Mouse (Mus musculus) ES-E14 (cell line): ENCODE results near the gene Uckl1. TPM values are rescaled to one million over a fixed set of nuclear protein-coding genes. Genes with fewer than 3 reads are reported as not detected.

Experiments
- DNase-seq: peaks from one replicate; pipeline ENCODE4 v3.0.0-alpha.2; 2013; ENCODE audit warnings: low read depth, low spot score
- H3K27ac ChIP-seq: 2 replicates; pipeline ENCODE4 v1.5.1; 2012; ENCODE audit warnings: low read depth, mild to moderate bottlenecking, low read length, moderate library complexity, mixed read lengths; ENCODE audit not compliant: poor library complexity, insufficient read depth, severe bottlenecking
- H3K36me3 ChIP-seq: 2 replicates; pipeline ENCODE4 v1.6.1; 2012; ENCODE audit warnings: mild to moderate bottlenecking, low read length, moderate library complexity, mixed read lengths; ENCODE audit not compliant: control insufficient read depth, poor library complexity, insufficient read depth, severe bottlenecking
- H3K4me1 ChIP-seq, 2 experiments: fragments of 150-350 bp in 1 of 2; sonication (generic) in 1 of 2; 2 replicates each; pipeline ENCODE4 v1.6.1; 2012; ENCODE audit warnings: low read length in 2 of 2, mild to moderate bottlenecking in 1 of 2, mixed read lengths in 1 of 2; ENCODE audit not compliant: control insufficient read depth in 2 of 2, insufficient read depth in 2 of 2, poor library complexity in 1 of 2
- H3K4me3 ChIP-seq, 2 experiments: fragments of 150-350 bp in 1 of 2; sonication (generic) in 1 of 2; 2 replicates each; pipeline ENCODE4 v1.5.1; 2012; ENCODE audit warnings: low read length in 2 of 2, low read depth in 1 of 2, mild to moderate bottlenecking in 1 of 2, mixed read lengths in 1 of 2; ENCODE audit not compliant: insufficient read depth in 1 of 2, poor library complexity in 1 of 2, severe bottlenecking in 1 of 2
- H3K9ac ChIP-seq: 2 replicates; pipeline ENCODE4 v1.6.1; 2012; ENCODE audit warnings: low read depth, mild to moderate bottlenecking, low read length, mixed read lengths; ENCODE audit not compliant: poor library complexity, insufficient read depth, severe bottlenecking
- H3K9me3 ChIP-seq: fragments of 150-350 bp; sonication (generic); 2 replicates; pipeline ENCODE4 v1.6.1; 2012; ENCODE audit warnings: low read depth, mild to moderate bottlenecking, low read length; ENCODE audit not compliant: control insufficient read depth, insufficient read depth
- CHD2 ChIP-seq: IDR thresholded peaks from 2 replicates; pipeline ENCODE4 v1.6.1; 2014; ENCODE audit warnings: mild to moderate bottlenecking, low read depth, low read length, inconsistent platforms
- HCFC1 ChIP-seq: IDR thresholded peaks from 2 replicates; pipeline ENCODE4 v1.6.1; 2012; ENCODE audit warnings: low read length, inconsistent platforms, borderline replicate concordance; ENCODE audit not compliant: insufficient read depth
- MAFK ChIP-seq: IDR thresholded peaks from 2 replicates; pipeline ENCODE4 v1.6.1; 2014; ENCODE audit warnings: mild to moderate bottlenecking, low read depth, low read length, inconsistent platforms; ENCODE audit not compliant: insufficient read depth
- ZC3H11A ChIP-seq: IDR thresholded peaks from 2 replicates; pipeline ENCODE4 v1.6.1; 2012; ENCODE audit warnings: low read depth, mild to moderate bottlenecking, inconsistent platforms, low read length, borderline replicate concordance
- ZNF384 ChIP-seq: IDR thresholded peaks from 2 replicates; pipeline ENCODE4 v1.6.1; 2012; ENCODE audit warnings: low read depth, low read length, inconsistent platforms
- in situ Hi-C, 2 experiments: fragments of 600-800 bp; cut with MboI; formaldehyde crosslinking; loops; one replicate each; pipeline ENCODE4 v1.15.1; 2025; ENCODE audit warnings: low sequenced_read_pairs in 2 of 2, inconsistent platforms in 1 of 2; ENCODE audit not compliant: unreplicated experiment in 2 of 2
- total RNA-seq: library from RNA; depleted of rRNA; stranded (reverse); fragments of 300-350 nt; gene quantifications from 2 replicates; pipeline ENCODE4 v1.2.3, GENCODE M21; 2012

Uckl1 gene
- total RNA-seq, 1 experiment, result 24.0 TPM

DNA sequence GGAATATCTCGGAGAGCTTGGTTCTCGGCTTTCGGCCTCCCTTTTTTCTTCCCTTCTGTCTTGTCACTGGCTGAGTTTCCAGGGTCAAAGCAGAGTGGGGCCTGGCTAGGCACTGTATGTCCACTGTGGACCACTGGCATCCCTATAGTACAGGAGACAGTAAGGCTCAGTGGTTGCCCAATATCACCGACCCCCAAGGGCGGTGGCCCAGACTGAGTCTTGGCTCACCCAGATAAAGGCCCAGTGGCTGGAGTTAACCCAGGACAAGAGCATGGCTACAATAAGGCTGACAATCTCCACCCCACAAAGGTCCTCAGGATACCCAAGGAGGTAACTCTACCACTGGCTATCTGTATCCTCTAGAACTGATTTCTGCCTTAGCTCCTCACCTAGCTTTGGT is 5.8 kb upstream of the Uckl1 start:
- Histone ChIP-seq H3K9ac (no peak overlapping the region), H3K36me3 (peaks cover 41% of the 10 kb centered on the region), H3K9me3 (no peaks in the 10 kb centered on the region), H3K4me3 (no peak overlapping the region), H3K27ac (no peak overlapping the region), H3K4me1 (peaks cover 4 to 5% of the 10 kb centered on the region in 2 experiments; a peak in 1 of 4 replicates)
- in situ Hi-C loops, result no loop called here
- DNase-seq, result no peak
- TF ChIP-seq ZC3H11A (no peak), HCFC1 (no peak), ZNF384 (no peak), MAFK (no peak), CHD2 (no peak)

DNA sequence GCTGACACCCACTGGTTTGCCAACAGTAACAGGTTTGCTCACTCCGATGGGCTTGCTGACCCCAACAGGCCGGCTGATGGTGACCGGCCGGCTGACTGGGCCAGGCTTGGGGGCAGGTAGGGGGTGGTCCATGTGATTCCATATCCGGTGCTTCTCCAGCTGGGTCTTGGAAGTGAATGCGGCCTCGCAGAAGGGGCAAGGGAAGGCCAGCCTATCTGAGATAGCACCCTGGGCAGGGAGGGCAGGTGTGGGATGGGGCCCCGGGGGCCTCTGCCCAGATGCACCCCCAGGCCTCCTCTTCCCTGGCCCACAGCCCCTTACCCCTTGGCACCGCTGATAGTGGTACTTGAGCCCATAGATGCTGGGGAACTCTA is 5.0 kb upstream of the Uckl1 start:
- Histone ChIP-seq H3K4me1 (peaks cover 4 to 5% of the 10 kb centered on the region in 2 experiments; a peak in 1 of 4 replicates), H3K36me3 (peaks cover 44% of the 10 kb centered on the region), H3K9ac (no peak overlapping the region), H3K27ac (no peak overlapping the region), H3K9me3 (no peaks in the 10 kb centered on the region), H3K4me3 (no peak overlapping the region)
- DNase-seq, result no peak
- in situ Hi-C loops, result no loop called here
- no peak for TF ChIP-seq MAFK
- TF ChIP-seq ZNF384, result no peak
- TF ChIP-seq HCFC1, result no peak
- TF ChIP-seq CHD2, result no peak
- TF ChIP-seq ZC3H11A, result no peak

DNA sequence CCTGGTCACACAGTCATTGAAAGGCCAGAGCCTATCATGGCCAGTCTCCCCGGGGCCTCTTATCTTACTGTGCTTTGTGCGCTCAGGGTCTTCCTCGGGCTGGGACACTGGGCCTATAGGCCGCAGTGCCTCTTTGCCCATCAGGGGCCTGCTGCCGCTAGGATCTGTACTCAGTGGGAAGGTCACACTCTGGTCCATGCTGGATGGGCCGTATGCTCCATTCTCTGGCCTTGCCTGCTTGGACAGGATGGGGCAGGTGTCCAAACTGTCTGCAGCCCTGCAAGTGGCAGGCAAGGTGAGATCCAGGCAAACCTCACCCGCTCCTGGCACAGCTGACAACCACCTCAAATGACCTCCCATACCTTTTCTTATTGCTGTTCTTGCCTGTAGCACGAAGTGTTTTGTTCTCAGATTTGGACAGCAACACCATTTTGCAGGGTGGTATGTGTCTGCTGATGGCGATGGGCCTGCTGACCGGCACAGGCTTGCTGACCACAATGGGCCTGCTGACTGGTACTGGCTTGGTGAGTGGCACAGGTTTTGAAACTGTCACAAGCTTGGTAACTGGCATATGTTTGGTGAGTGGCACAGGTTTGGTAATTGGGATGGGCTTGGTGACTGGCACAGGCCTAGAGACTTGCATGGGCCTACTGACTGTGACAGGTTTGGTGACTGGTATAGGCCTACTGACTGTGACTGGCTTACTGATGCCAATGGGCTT is 4.5 kb upstream of the Uckl1 start:
- H3K9ac ChIP-seq, result no peak overlapping the region
- H3K27ac ChIP-seq, result no peak overlapping the region
- TF ChIP-seq ZNF384 (no peak), MAFK (no peak)
- in situ Hi-C loops, result no loop called here
- no peaks in the 10 kb centered on the region for H3K9me3 ChIP-seq
- H3K4me3 ChIP-seq, result no peak overlapping the region
- H3K4me1 ChIP-seq, result peaks cover 4 to 5% of the 10 kb centered on the region in 2 experiments; a peak in 1 of 4 replicates
- DNase-seq, result no peak
- H3K36me3 ChIP-seq, result peaks cover 47% of the 10 kb centered on the region

DNA sequence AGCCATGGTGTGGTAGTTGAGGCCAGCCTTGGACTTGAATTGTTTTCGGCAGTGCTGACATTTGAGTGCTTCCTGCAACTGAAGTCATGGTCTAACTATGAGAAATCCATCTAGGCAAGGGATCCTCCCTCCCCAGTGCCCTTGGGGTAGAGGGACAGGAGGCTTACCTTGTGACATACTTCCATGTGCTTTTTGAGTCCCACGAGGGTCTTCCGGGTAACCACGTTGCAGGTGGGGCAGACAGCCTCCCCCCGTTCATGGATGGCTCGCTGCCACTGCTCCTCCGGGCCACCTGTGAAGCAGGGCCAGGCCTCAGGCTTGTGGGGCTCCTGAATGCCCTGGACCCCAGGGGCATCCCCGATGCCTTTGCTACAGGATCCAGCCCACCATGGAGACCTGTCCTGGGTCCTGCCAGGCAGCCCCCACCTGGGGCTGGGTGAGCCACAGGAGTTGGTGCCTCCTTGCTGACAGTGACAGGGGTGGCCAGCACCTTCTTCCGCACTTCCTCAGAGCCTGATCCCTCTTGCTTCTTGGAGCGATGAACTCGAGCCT is 3.6 kb upstream of the Uckl1 start:
- Histone ChIP-seq H3K4me1 (peaks cover 4 to 5% of the 10 kb centered on the region in 2 experiments; a peak in 1 of 4 replicates), H3K36me3 (peaks cover 47% of the 10 kb centered on the region), H3K27ac (no peak overlapping the region), H3K4me3 (no peak overlapping the region), H3K9ac (no peak overlapping the region), H3K9me3 (no peaks in the 10 kb centered on the region)
- in situ Hi-C loops, result no loop called here
- TF ChIP-seq CHD2 (no peak), ZC3H11A (no peak), HCFC1 (no peak), ZNF384 (no peak), MAFK (no peak)
- no peak for DNase-seq

DNA sequence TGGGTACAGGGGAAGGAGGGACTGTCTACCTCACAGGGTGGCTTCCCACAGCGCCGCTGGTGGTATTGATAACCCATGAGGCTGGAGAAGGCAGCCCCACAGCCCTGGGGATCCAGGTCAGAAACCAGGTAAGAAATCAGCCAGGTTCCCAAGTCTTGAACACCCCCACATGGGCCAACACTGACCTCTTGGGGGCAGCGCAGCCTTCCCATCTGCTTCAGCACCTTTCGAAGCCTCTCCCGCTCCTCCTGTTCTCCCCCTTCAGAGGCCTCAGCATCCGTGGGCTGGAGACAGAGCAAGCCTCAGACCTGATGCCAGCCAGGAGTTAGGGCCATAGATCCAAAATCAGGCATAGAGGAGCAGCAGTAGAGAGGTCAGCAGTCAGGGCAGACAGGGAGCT is 3.1 kb upstream of the Uckl1 start:
- DNase-seq, result no peak
- TF ChIP-seq ZC3H11A (no peak), MAFK (no peak), CHD2 (no peak), ZNF384 (no peak), HCFC1 (no peak)
- Histone ChIP-seq H3K4me1 (peaks cover 4 to 5% of the 10 kb centered on the region in 2 experiments; a peak in 1 of 4 replicates), H3K9me3 (no peaks in the 10 kb centered on the region), H3K9ac (no peak overlapping the region), H3K36me3 (peaks cover 47% of the 10 kb centered on the region), H3K4me3 (no peak overlapping the region), H3K27ac (no peak overlapping the region)
- in situ Hi-C loops, result no loop called here
